Mouse (Mus musculus) gastrocnemius, postnatal 4 days (tissue): Measurements from ENCODE around the gene Mmachc. TPM values are rescaled to one million over a fixed set of nuclear protein-coding genes. Genes with fewer than 3 reads are reported as not detected.
A peak's percentile ranks its signal among the peaks of the same experiment; 100 is the strongest.
"Not testable (repeated sequence)": the region's sequence is repeated elsewhere in the genome, so short reads cannot be mapped to it uniquely, and the experiment has no call there.

ENCODE experiments used
- DNase-seq, 2 experiments: peaks; one replicate each; pipeline ENCODE4 v3.0.0; 2021 to 2022; ENCODE audit warnings: low spot score in 2 of 2, mixed read lengths in 2 of 2
- total RNA-seq, 2 experiments: library from RNA; stranded (reverse); gene quantifications; 2 replicates each; pipeline ENCODE4 v1.2.3; 2021

Gene Mmachc
- total RNA-seq, 2 experiments from 2014 or later = 18.2 to 20.5 TPM

- no peak for DNase-seq
Observed at GRCm38 (mm10) chr4:116693785-116694184, 14.4 kb downstream of the Mmachc start.

GRCm38 (mm10) chr4:116692146-116692545, 16.1 kb downstream of the Mmachc start:
- DNase-seq = no peak

GRCm38 (mm10) chr4:116689309-116689876, 18.8 kb downstream of the Mmachc start:
- DNase-seq = no peak

GRCm38 (mm10) chr4:116687041-116687440, 21.2 kb downstream of the Mmachc start:
- DNase-seq = no peak

- DNase-seq = peak; percentile 97 to 98
Observed at GRCm38 (mm10) chr4:116685402-116686061, 22.7 kb downstream of the Mmachc start, which contains the start of gene Prdx1. TSS of gene Prdx1 (plus strand) at chr4:116685544.

- DNase-seq = no peak
Observed at GRCm38 (mm10) chr4:116684665-116685064, 23.5 kb downstream of the Mmachc start.

- DNase-seq = no peak
Observed at GRCm38 (mm10) chr4:116683957-116684356, 24.2 kb downstream of the Mmachc start.

- DNase-seq = not testable (repeated sequence)
Observed at GRCm38 (mm10) chr4:116680521-116680920, 27.7 kb downstream of the Mmachc start.

GRCm38 (mm10) chr4:116679141-116679540, 29.1 kb downstream of the Mmachc start:
- DNase-seq = no peak

- DNase-seq = no peak
Observed at GRCm38 (mm10) chr4:116677808-116678207, 30.4 kb downstream of the Mmachc start.

GRCm38 (mm10) chr4:116676027-116676426, 32.2 kb downstream of the Mmachc start:
- no peak for DNase-seq

- not testable (repeated sequence) for DNase-seq
Observed at GRCm38 (mm10) chr4:116674761-116675160, 33.4 kb downstream of the Mmachc start.

GRCm38 (mm10) chr4:116672785-116673184, 35.4 kb downstream of the Mmachc start:
- no peak for DNase-seq

- no peak for DNase-seq
Observed at GRCm38 (mm10) chr4:116669291-116669690, 38.9 kb downstream of the Mmachc start.

- no peak for DNase-seq
Observed at GRCm38 (mm10) chr4:116668145-116668544, 40.1 kb downstream of the Mmachc start.

- no peak for DNase-seq
Observed at GRCm38 (mm10) chr4:116666625-116667024, 41.6 kb downstream of the Mmachc start.

- DNase-seq = no peak
Observed at GRCm38 (mm10) chr4:116661998-116662397, 46.2 kb downstream of the Mmachc start.

- DNase-seq = no peak
Observed at GRCm38 (mm10) chr4:116660829-116661228, 47.4 kb downstream of the Mmachc start.

GRCm38 (mm10) chr4:116659916-116660315, 48.3 kb downstream of the Mmachc start:
- not testable (repeated sequence) for DNase-seq

- no peak for DNase-seq
Observed at GRCm38 (mm10) chr4:116659474-116659873, 48.7 kb downstream of the Mmachc start.

GRCm38 (mm10) chr4:116657971-116658370, 50.2 kb downstream of the Mmachc start:
- DNase-seq = no peak

GRCm38 (mm10) chr4:116655658-116656057, 52.5 kb downstream of the Mmachc start:
- no peak for DNase-seq

- no peak for DNase-seq
Observed at GRCm38 (mm10) chr4:116655100-116655499, 53.1 kb downstream of the Mmachc start.
